Mouse (Mus musculus) splenic B cell, adult 2 months (primary cell): Measurements from ENCODE around the gene Nhej1.

Experiments
- DNase-seq: peaks from one replicate; pipeline ENCODE4 v3.0.0-alpha.2; 2011; ENCODE audit warnings: low read depth, low spot score
- H3K27me3 ChIP-seq: 2 replicates; pipeline ENCODE4 v1.6.1; 2012; ENCODE audit warnings: mild to moderate bottlenecking, low read length, moderate library complexity, mixed read lengths; ENCODE audit not compliant: control insufficient read depth, poor library complexity, insufficient read depth, severe bottlenecking
- H3K36me3 ChIP-seq: 2 replicates; pipeline ENCODE4 v1.6.1; 2012; ENCODE audit warnings: mild to moderate bottlenecking, low read length, moderate library complexity, mixed read lengths; ENCODE audit not compliant: control insufficient read depth, poor library complexity, insufficient read depth, severe bottlenecking

The Nhej1 gene

GRCm38 (mm10) chr1:74971353-74972050 is 153.5 kb downstream of the Nhej1 start:
- no peaks in the 10 kb centered on the region for H3K27me3 ChIP-seq
- no peaks in the 10 kb centered on the region for H3K36me3 ChIP-seq
- DNase-seq, result no peak

DNA sequence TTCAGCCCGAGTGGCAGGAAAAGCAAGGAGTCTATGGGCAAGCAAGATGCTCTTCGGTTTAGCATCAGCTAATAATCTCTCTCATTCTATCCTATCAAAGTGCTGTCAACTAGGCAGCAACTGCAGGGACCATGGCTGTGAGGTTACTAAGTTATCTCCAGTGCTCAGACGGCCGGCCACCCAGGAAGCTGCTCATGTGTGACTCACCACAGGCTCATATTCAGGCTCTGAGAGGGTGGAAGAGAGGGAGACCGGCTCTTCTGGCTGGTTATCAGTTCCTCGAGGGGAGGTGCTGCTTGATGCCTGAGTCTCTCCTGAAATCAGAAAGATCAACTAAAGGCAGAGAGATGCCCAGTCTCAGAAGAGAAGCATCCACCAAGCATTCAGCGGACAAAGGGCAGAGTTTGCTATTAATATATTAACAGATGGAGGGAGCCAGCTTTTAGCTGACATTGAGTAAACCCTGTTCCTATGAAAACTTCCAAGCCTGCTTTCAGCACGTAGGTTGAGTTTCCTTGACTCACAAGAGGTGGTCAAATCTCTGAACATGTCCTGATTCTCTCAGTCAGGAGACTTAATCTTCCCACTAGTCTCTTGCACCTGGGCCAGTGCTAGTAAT is 156.9 kb downstream of the Nhej1 start:
- Histone ChIP-seq H3K27me3 (no peaks in the 10 kb centered on the region), H3K36me3 (no peaks in the 10 kb centered on the region)
- no peak for DNase-seq

DNA sequence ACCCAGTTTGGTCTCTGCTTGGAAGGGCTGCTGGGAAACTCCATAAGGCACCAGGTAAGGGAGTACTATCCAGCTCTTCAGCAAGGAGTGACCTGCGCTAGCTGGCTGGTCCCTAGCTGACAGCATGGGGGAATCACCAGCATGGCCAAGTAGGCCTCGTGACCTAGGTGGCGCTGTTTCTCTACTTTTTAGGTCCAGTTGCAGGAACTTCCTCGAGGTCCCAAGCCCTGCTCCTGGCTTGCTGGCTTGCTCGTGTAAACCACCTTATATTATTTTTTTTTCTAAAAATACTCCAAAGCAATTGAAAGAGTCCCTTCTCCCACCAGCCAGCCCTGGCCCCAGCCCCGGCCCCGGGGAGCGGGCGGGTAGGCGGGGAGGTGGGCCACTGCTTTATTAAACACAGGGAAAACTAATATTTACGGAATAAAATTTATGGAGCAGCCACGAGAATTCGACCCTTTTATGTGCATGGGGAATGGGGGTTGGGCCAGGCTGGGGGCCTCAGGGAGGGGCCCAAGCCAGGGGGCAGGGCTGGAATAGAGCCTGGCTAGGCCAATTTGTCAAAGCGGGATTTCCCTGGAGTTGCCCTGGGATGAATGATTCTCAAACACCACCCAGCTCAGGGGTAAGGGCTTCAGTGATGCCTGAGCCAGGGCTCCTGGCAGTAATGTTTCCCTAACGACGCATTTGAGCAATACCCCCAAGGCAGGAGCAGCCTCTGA is 160.3 kb downstream of the Nhej1 start:
- Histone ChIP-seq H3K27me3 (no peaks in the 10 kb centered on the region), H3K36me3 (no peaks in the 10 kb centered on the region)
- peak; percentile 71 for DNase-seq

GRCm38 (mm10) chr1:74962853-74963227 is 162.2 kb downstream of the Nhej1 start:
- Histone ChIP-seq H3K36me3 (no peaks in the 10 kb centered on the region), H3K27me3 (no peaks in the 10 kb centered on the region; the same call in 1 of the 2 replicates)
- DNase-seq, result no peak

DNA sequence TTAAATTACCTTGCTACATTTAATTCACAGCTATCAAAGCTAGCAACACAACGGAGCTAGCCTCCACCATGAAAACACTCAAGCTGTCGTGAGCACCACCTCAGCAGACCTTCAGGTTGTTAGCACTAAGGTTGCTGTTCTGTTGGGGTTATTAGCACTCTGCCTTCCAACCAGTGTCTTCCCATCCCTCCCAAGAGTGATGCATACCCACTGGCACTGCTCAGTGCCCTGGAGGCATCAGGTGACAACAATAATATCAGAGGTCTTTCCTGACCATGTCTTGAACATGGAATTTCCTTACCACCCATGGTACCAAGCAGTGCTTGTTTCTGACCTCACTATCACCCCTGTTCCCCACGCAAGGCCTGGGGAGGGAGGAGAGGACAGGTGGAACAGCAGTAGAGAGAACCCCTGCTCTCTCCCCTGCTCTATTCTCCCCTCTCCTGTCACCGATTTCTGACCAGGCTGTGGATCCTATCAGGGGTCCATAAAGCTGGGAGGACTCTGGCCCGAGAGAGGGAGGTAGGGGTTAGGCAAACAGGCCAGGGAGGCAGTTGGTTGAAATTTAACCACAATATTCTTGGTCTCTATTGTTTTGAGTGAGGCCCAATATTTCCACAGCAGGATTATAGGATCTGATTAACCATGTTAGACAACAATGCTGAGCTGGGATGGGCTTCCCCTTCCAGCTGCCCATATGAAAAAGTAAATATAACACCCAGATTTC is 162.7 kb downstream of the Nhej1 start:
- no peak for DNase-seq
- Histone ChIP-seq H3K27me3 (no peaks in the 10 kb centered on the region; the same call in 1 of the 2 replicates), H3K36me3 (no peaks in the 10 kb centered on the region)

GRCm38 (mm10) chr1:74961722-74962121 is 163.3 kb downstream of the Nhej1 start:
- Histone ChIP-seq H3K27me3 (no peaks in the 10 kb centered on the region; the same call in 1 of the 2 replicates), H3K36me3 (no peaks in the 10 kb centered on the region)
- DNase-seq, result no peak

GRCm38 (mm10) chr1:74960059-74960458 is 164.9 kb downstream of the Nhej1 start:
- no peak for DNase-seq
- no peaks in the 10 kb centered on the region; the same call in 1 of the 2 replicates for H3K27me3 ChIP-seq
- H3K36me3 ChIP-seq, result no peaks in the 10 kb centered on the region

DNA sequence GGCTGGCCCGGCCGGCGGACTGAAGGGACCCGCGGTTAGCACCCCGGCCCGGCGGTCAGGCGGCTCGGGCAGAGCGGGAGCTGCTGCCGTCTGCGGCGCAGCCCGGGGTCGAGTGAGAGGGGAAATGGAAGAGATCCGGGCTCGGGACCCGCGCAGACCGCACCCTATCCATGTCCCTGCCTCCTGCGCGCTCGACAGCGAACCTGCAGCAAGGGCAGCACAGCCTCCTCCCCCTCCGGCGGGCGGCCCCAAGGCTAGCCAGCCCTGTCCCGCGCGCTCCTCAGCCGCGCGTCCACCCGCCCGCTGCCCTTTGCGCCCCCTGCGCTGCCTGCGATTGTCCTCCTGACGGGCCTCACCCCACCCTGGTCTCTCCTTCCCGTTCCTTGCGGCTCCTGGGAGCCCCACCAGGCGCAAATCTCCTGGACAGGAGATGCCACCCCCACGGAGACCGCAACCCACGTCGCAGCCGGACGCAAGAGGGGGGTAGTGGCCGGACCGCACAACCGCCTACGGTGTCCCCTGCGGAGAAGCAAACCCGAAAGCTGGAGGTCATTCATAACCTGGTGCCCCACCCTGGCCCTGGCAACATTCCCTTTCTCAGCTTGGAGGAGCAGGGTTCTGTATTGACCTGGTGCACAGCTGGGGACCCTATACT is 173.3 kb downstream of the Nhej1 start, which contains the start of gene Ihh:
Ihh (minus strand) TSS at position 117 of the 655 bp plus-strand sequence.
- DNase-seq, result no peak
- no peaks in the 10 kb centered on the region for H3K36me3 ChIP-seq
- H3K27me3 ChIP-seq, result no peaks in the 10 kb centered on the region; the same call in none of the 2 replicates

DNA sequence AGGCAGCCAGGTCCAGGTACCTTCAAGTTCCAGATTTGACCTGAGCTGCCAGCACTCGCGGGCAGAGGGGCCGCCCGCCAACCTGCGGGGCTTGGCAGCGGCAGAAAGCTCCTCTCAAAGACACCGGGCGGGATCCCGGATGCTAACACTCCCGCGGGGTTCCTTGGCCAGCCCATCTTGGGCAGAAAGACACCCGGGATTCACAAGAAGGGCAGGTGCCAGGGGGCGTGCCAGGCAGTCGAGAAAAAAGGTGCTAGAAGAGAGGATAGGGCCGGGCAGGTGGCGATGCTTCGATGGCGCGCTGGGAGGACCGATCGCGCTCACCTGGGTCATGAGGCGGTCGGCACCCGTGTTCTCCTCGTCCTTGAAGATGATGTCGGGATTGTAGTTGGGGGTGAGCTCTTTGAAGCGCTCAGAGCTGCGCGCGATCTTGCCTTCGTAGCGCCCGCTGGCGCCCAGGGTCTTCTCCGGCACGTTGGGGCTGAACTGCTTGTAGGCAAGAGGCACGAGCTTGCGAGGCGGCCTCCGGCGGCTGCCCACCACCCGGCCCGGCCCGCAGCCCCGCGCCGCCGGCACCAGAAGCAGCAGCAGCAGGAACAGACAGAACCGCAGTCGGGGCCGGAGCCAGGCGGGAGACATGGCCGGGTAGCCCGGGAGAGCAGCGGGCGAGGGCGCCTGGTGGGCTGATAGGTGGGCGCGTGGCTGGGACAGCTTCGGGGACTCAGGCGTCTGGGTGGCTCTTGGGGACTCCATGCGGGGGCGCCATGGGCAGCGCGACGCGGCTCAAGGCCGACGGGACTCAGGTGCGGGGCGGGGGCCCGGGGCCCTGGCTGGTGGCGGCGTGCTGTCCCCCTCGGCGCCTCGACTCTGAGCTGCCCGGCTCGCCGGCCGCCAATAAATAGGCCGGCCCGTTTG is 174.2 kb downstream of the Nhej1 start:
- Histone ChIP-seq H3K27me3 (no peaks in the 10 kb centered on the region; the same call in none of the 2 replicates), H3K36me3 (no peaks in the 10 kb centered on the region)
- DNase-seq, result no peak

DNA sequence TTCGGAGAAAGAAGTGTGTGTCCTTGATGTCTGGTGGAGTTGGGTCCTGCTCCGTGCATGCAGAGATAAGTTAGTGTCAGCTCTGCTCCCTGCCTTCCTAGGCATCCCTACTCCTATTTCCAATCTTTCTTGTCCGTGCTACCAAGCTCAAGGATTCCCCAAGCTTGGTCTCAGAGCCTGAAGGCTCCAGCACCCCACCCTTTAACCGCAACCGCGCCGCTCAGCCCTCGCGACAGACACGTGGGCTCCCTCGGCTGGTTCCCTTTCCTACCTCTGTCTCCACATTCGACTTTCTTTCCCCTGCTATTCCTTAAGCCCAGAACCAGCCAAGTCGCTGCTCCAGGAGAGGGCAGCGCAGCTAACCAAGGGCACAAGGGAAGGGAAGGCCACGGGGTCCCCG is 174.9 kb downstream of the Nhej1 start:
- Histone ChIP-seq H3K36me3 (no peaks in the 10 kb centered on the region), H3K27me3 (no peaks in the 10 kb centered on the region; the same call in none of the 2 replicates)
- no peak for DNase-seq

- no peaks in the 10 kb centered on the region; the same call in none of the 2 replicates for H3K27me3 ChIP-seq
- H3K36me3 ChIP-seq, result no peaks in the 10 kb centered on the region
- no peak for DNase-seq
Measured at GRCm38 (mm10) chr1:74949666-74950050, 175.3 kb downstream of the Nhej1 start.

GRCm38 (mm10) chr1:74948784-74949665 is 176.0 kb downstream of the Nhej1 start:
- peak; percentile 61 for DNase-seq
- Histone ChIP-seq H3K36me3 (no peaks in the 10 kb centered on the region), H3K27me3 (no peaks in the 10 kb centered on the region; the same call in none of the 2 replicates)
